Mouse (Mus musculus) hindbrain, embryonic 11.5 days (tissue): Measurements from ENCODE around the gene Exoc7. TPM values are rescaled to one million over a fixed set of nuclear protein-coding genes. Genes with fewer than 3 reads are reported as not detected.

ENCODE experiments used
- ATAC-seq: fragments of 200-750 bp; cut with Nextera tagmentation; 2 replicates; pipeline ENCODE4 v1.8.0; 2017; ENCODE audit warnings: mild to moderate bottlenecking, moderate TSS enrichment, moderate library complexity; ENCODE audit not compliant: low FRiP score
- DNase-seq: peaks from one replicate; pipeline ENCODE4 v3.0.0-alpha.2; 2015; ENCODE audit warnings: low spot score
- H3K27ac ChIP-seq: fragments of 300-500 bp; sonication (generic); 2 replicates; pipeline ENCODE4 v1.5.1; 2014; ENCODE audit warnings: mild to moderate bottlenecking, low read depth, low read length
- H3K27me3 ChIP-seq: fragments of 300-500 bp; sonication (generic); 2 replicates; pipeline ENCODE4 v1.6.1; 2014; ENCODE audit warnings: mild to moderate bottlenecking, low read length, moderate library complexity, mixed read lengths; ENCODE audit not compliant: control insufficient read depth, insufficient read depth
- H3K36me3 ChIP-seq: fragments of 300-500 bp; sonication (generic); 2 replicates; pipeline ENCODE4 v1.6.1; 2014; ENCODE audit warnings: mild to moderate bottlenecking, low read length, moderate library complexity, mixed read lengths; ENCODE audit not compliant: control insufficient read depth, insufficient read depth
- H3K4me1 ChIP-seq: fragments of 300-500 bp; sonication (generic); replicated peaks from 2 replicates; pipeline ENCODE4 v1.6.1; 2014; ENCODE audit warnings: low read length, mixed read lengths; ENCODE audit not compliant: control insufficient read depth, insufficient read depth
- H3K4me2 ChIP-seq: fragments of 300-500 bp; sonication (generic); replicated peaks from 2 replicates; pipeline ENCODE4 v1.6.1; 2014; ENCODE audit warnings: mild to moderate bottlenecking, low read depth, low read length
- H3K4me3 ChIP-seq: fragments of 300-500 bp; sonication (generic); 2 replicates; pipeline ENCODE4 v1.5.1; 2014; ENCODE audit warnings: low read depth, low read length
- H3K9ac ChIP-seq: fragments of 300-500 bp; sonication (generic); 2 replicates; pipeline ENCODE4 v1.6.1; 2014; ENCODE audit warnings: low read depth, low read length
- H3K9me3 ChIP-seq: fragments of 300-500 bp; sonication (generic); 2 replicates; pipeline ENCODE4 v1.6.1; 2016; ENCODE audit warnings: low read length; ENCODE audit not compliant: control insufficient read depth
- WGBS: fragments of 180-500 bp; shearing (Covaris S2); extraction: QIAGEN DNeasy Blood & Tissue Kit; methylation state at CpG from one replicate; pipeline ENCODE4 v1.1.7; 2014; 5-methylcytosine and 5-hydroxymethylcytosine counted together
- polyA plus RNA-seq: library from polyadenylated mRNA; unstranded; fragments of >200 nt; fragmentation: Nextera tagmentation; extraction: Ambion mirVana; gene quantifications from 2 replicates; pipeline ENCODE4 v1.2.1, GENCODE M21; 2014

The Exoc7 gene
- polyA plus RNA-seq, 1 experiment from 2014 or later: 68.3 TPM

- DNase-seq: no peak
- ATAC-seq: no peak
- Histone ChIP-seq H3K4me2 (no peak overlapping the region), H3K4me3 (no peak overlapping the region), H3K36me3 (peaks cover 17% of the 10 kb centered on the region; the same call in 1 of the 2 replicates), H3K9ac (no peak overlapping the region), H3K4me1 (peaks cover 4% of the 10 kb centered on the region; the same call in 1 of the 2 replicates), H3K9me3 (no peaks in the 10 kb centered on the region), H3K27me3 (no peaks in the 10 kb centered on the region), H3K27ac (no peak overlapping the region)
- 84% methylated on average over 8 of the region's 8 CpGs for WGBS
These were observed 39.4 kb downstream of the Exoc7 start for GRCm38 (mm10) chr11:116267637-116268036.

GRCm38 (mm10) chr11:116265850-116266249 is 41.2 kb downstream of the Exoc7 start:
- DNase-seq: no peak
- Histone ChIP-seq H3K4me1 (no peaks in the 10 kb centered on the region), H3K4me3 (no peak overlapping the region), H3K9me3 (no peaks in the 10 kb centered on the region), H3K27ac (no peak overlapping the region), H3K36me3 (peaks cover 23% of the 10 kb centered on the region), H3K27me3 (no peaks in the 10 kb centered on the region), H3K4me2 (no peak overlapping the region), H3K9ac (no peak overlapping the region)
- WGBS: 91% methylated on average over 4 of the region's 4 CpGs
- ATAC-seq: no peak

GRCm38 (mm10) chr11:116265352-116265751 is 41.7 kb downstream of the Exoc7 start:
- H3K9me3 ChIP-seq: no peaks in the 10 kb centered on the region
- no peak for DNase-seq
- H3K9ac ChIP-seq: no peak overlapping the region
- H3K4me3 ChIP-seq: no peak overlapping the region
- H3K4me1 ChIP-seq: no peaks in the 10 kb centered on the region
- ATAC-seq: no peak
- H3K27me3 ChIP-seq: no peaks in the 10 kb centered on the region
- no peak overlapping the region for H3K27ac ChIP-seq
- 93% methylated on average over 11 of the region's 11 CpGs for WGBS
- H3K36me3 ChIP-seq: peaks cover 26% of the 10 kb centered on the region
- H3K4me2 ChIP-seq: no peak overlapping the region

- Histone ChIP-seq H3K4me3 (no peak overlapping the region; the same call in 1 of the 2 replicates), H3K9me3 (no peaks in the 10 kb centered on the region), H3K9ac (no peak overlapping the region), H3K4me1 (no peaks in the 10 kb centered on the region), H3K27me3 (no peaks in the 10 kb centered on the region), H3K27ac (no peak overlapping the region), H3K4me2 (no peak overlapping the region), H3K36me3 (peaks cover 22% of the 10 kb centered on the region)
- DNase-seq (no peak), ATAC-seq (no peak)
- 91% methylated on average over 7 of the region's 7 CpGs for WGBS
These were observed 46.8 kb downstream of the Exoc7 start for GRCm38 (mm10) chr11:116260259-116260658.

- no peaks in the 10 kb centered on the region for H3K4me1 ChIP-seq
- no peaks in the 10 kb centered on the region for H3K27me3 ChIP-seq
- H3K9ac ChIP-seq: no peak overlapping the region
- no peak for ATAC-seq
- no peak overlapping the region for H3K27ac ChIP-seq
- H3K36me3 ChIP-seq: peaks cover 22% of the 10 kb centered on the region
- H3K4me3 ChIP-seq: no peak overlapping the region
- no peak for DNase-seq
- no peaks in the 10 kb centered on the region for H3K9me3 ChIP-seq
- H3K4me2 ChIP-seq: no peak overlapping the region
- 95% methylated on average over 8 of the region's 8 CpGs for WGBS
These were observed 47.6 kb downstream of the Exoc7 start for GRCm38 (mm10) chr11:116259461-116259860.

GRCm38 (mm10) chr11:116255982-116256675 is 50.9 kb downstream of the Exoc7 start:
- DNase-seq: no peak
- WGBS: 92% methylated on average over 9 of the region's 9 CpGs
- no peak for ATAC-seq
- Histone ChIP-seq H3K9ac (no peak overlapping the region), H3K4me1 (no peaks in the 10 kb centered on the region), H3K27me3 (no peaks in the 10 kb centered on the region), H3K9me3 (no peaks in the 10 kb centered on the region), H3K4me3 (no peak overlapping the region), H3K36me3 (peaks cover 19% of the 10 kb centered on the region), H3K27ac (no peak overlapping the region), H3K4me2 (no peak overlapping the region)

GRCm38 (mm10) chr11:116255090-116255981 is 51.7 kb downstream of the Exoc7 start:
- H3K27me3 ChIP-seq: no peaks in the 10 kb centered on the region
- no peak for ATAC-seq
- no peak overlapping the region for H3K4me3 ChIP-seq
- WGBS: 89% methylated on average over 22 of the region's 22 CpGs
- peaks cover 21% of the 10 kb centered on the region for H3K36me3 ChIP-seq
- no peak overlapping the region for H3K27ac ChIP-seq
- DNase-seq: no peak
- no peaks in the 10 kb centered on the region for H3K4me1 ChIP-seq
- H3K9me3 ChIP-seq: no peaks in the 10 kb centered on the region
- no peak overlapping the region for H3K4me2 ChIP-seq
- no peak overlapping the region for H3K9ac ChIP-seq

- Histone ChIP-seq H3K27ac (no peak overlapping the region), H3K36me3 (peaks cover 17% of the 10 kb centered on the region), H3K4me2 (no peak overlapping the region), H3K27me3 (no peaks in the 10 kb centered on the region), H3K4me1 (no peaks in the 10 kb centered on the region), H3K9ac (no peak overlapping the region), H3K4me3 (no peak overlapping the region), H3K9me3 (no peaks in the 10 kb centered on the region)
- no peak for ATAC-seq
- 90% methylated on average over 9 of the region's 9 CpGs for WGBS
- no peak for DNase-seq
These were observed 52.4 kb downstream of the Exoc7 start for GRCm38 (mm10) chr11:116254627-116255026.
